ENCODE assay signal across 10 mouse cellular contexts in genomic region chr6:58929911-58930431, GRCm38 (mm10). TPM values are rescaled to one million over a fixed set of nuclear protein-coding genes. Genes with fewer than 3 reads are reported as not detected.
DNase-seq lines count a peak whose midpoint lies in the region; TF ChIP-seq lines count a peak whose summit lies in the region.
"Had no signal": no experiment of that assay in that cellular context is flagged by ENCODE, and none has a peak within 500 bp of the region (broad histone marks: within the 10 kb centered on the region; RNA-seq: fewer than 3 reads in every experiment).

No protein-coding gene starts in this region.

- TF ChIP-seq CTCF in gastrocnemius, adult 2 months (IDR thresholded peaks at IDR 0.05): no peak

- intact Hi-C loops in gastrocnemius, adult 2 months (cut with DNase I): loop anchor here (5.0 kb wide), 2 partner anchors 68 to 92 kb away; partner anchors contain the start of gene Fam13a

- DNase-seq in adrenal gland, adult 8-10 months: peak; percentile 14
- no peak for DNase-seq in adrenal gland, adult 18-20 months (ENCODE audit: low spot score in 2 of 2)
- DNase-seq in layer of hippocampus, adult 11-12 months (ENCODE audit: low spot score): peak; percentile 46
- DNase-seq in layer of hippocampus, postnatal 25 days (ENCODE audit: extremely low spot score in 1 of 2, low spot score in 1 of 2): no peak
- DNase-seq in gastrocnemius, adult 2 months: peak; percentile 80
- DNase-seq in lung, postnatal 10 days: peak; percentile 41
- no peak for DNase-seq in MN1 (ENCODE audit: low spot score)
- DNase-seq in urinary bladder, adult 2 months (ENCODE audit: low spot score): no peak

- H3K4me3 ChIP-seq in gastrocnemius, adult 2 months: peak overlapping the region; percentile 35
- H3K4me3 ChIP-seq: hindbrain, embryonic 12.5 days had no signal

- peak overlapping the region; percentile 32 for H3K27ac ChIP-seq in gastrocnemius, adult 2 months
- H3K27ac ChIP-seq: hindbrain, embryonic 12.5 days; macrophage had no signal

RNA-seq across cellular contexts. Expression of gene Nap1l5, which starts 23.1 kb away (rescaled TPM):
- total RNA-seq in adrenal gland, adult 8-10 months (2022): 10 to 100 TPM; 27.9 to 53.2 (median 35.6) TPM
- 10 to 100 TPM; 34.2 to 37.8 TPM for total RNA-seq in adrenal gland, adult 18-20 months (2021)
- 100 to 1,000 TPM; 247 to 281 TPM for total RNA-seq in layer of hippocampus, postnatal 25 days (2021)
- under 1 TPM; 0.15 to 0.20 TPM for total RNA-seq in gastrocnemius, adult 2 months (2021)
- polyA plus RNA-seq in urinary bladder, adult 2 months (2012; rRNA removed): 3.9 and 5.6 TPM in 2 replicates
- polyA plus RNA-seq: macrophage had no signal

Comparison
In these comparisons a context has a peak if more than half of its experiments do, and no peak if none do; other contexts are left out.
1. DNase-seq: peak in adrenal gland, adult 8-10 months (single experiment), layer of hippocampus, adult 11-12 months (single experiment), gastrocnemius, adult 2 months (single experiment) and lung, postnatal 10 days (single experiment); none in adrenal gland, adult 18-20 months (0 of 2), layer of hippocampus, postnatal 25 days (0 of 2), MN1 (single experiment) and urinary bladder, adult 2 months (single experiment).
2. RNA of gene Nap1l5, which starts 23.1 kb away (total RNA-seq): 247 to 281 TPM in layer of hippocampus, postnatal 25 days, 34.2 to 37.8 TPM in adrenal gland, adult 18-20 months and 27.9 to 53.2 TPM in adrenal gland, adult 8-10 months; 0.15 to 0.20 TPM in gastrocnemius, adult 2 months; every median in the first group is over 10 times any median in the second.